ENCODE assay signal across 9 mouse cellular contexts in genomic region chr2:83725796-83726195, GRCm38 (mm10). TPM values are rescaled to one million over a fixed set of nuclear protein-coding genes. Genes with fewer than 3 reads are reported as not detected.
DNase-seq lines count a peak whose midpoint lies in the region; ATAC-seq lines count a peak whose summit lies in the region.
"Had no signal": no experiment of that assay in that cellular context is flagged by ENCODE, and none has a peak within 500 bp of the region (broad histone marks: within the 10 kb centered on the region; RNA-seq: fewer than 3 reads in every experiment).

No protein-coding gene starts in this region.

- H3K4me3 ChIP-seq in heart, embryonic 10.5 days = peak overlapping the region; percentile 92
- no peak overlapping the region; the same call in 1 of the 2 replicates for H3K4me3 ChIP-seq in forebrain, embryonic 16.5 days (replicated peaks; ENCODE audit: low read length)
- peak overlapping the region; percentile 13 for H3K4me3 ChIP-seq in liver, embryonic 16.5 days (ENCODE audit: low read depth, low read length)

- ATAC-seq in forebrain, embryonic 16.5 days = no peak
- no peak for ATAC-seq in liver, embryonic 16.5 days (ENCODE audit: low read depth)

- 64% methylated on average over 4 of the region's 4 CpGs for WGBS in heart, embryonic 10.5 days
- 59% methylated on average over 4 of the region's 4 CpGs for WGBS in forebrain, embryonic 16.5 days
- WGBS in liver, embryonic 16.5 days (ENCODE audit: insufficient replicate concordance) = 33% methylated on average over 4 of the region's 4 CpGs

- H3K36me3 ChIP-seq in heart, embryonic 10.5 days = peaks cover 3% of the 10 kb centered on the region; the same call in 1 of the 2 replicates
- no peaks in the 10 kb centered on the region for H3K36me3 ChIP-seq in forebrain, embryonic 16.5 days (ENCODE audit: control insufficient read depth, insufficient read depth)
- H3K36me3 ChIP-seq in liver, embryonic 16.5 days (ENCODE audit: control insufficient read depth, insufficient read depth) = no peaks in the 10 kb centered on the region

- intact Hi-C loops in heart, postnatal 14 days (cut with DNase I) = loop anchor here (2.0 kb wide), 1 partner anchor 45 kb away; no protein-coding TSS in a partner anchor
- intact Hi-C loops in left cerebral cortex, postnatal 14 days (cut with DNase I) = loop anchor here (5.0 kb wide), 1 partner anchor 87 kb away; the partner anchor contains the start of gene Fam171b

- no peak for DNase-seq in heart, embryonic 10.5 days (ENCODE audit: low spot score)
- DNase-seq in heart, postnatal 14 days = no peak
- DNase-seq in A20 (ENCODE audit: low read depth, low spot score) = peak; percentile 38
- no peak for DNase-seq in thymus, postnatal 10 days (ENCODE audit: low spot score in 2 of 2)
- DNase-seq in Muller cell, postnatal 12 days (ENCODE audit: inconsistent ontology term) = no peak
- DNase-seq in left cerebral cortex, postnatal 14 days (ENCODE audit: low spot score in 2 of 2) = no peak

- H3K27ac ChIP-seq in heart, embryonic 10.5 days = peak overlapping the region; percentile 96; the same call in 1 of the 2 replicates
- no peak overlapping the region for H3K27ac ChIP-seq in forebrain, embryonic 16.5 days (ENCODE audit: low read length)
- no peak overlapping the region for H3K27ac ChIP-seq in liver, embryonic 16.5 days (ENCODE audit: low read length)

- peak overlapping the region; percentile 94 for H3K4me2 ChIP-seq in forebrain, embryonic 16.5 days (ENCODE audit: low read length)
- H3K4me2 ChIP-seq in liver, embryonic 16.5 days (ENCODE audit: low read depth, low read length) = peak overlapping the region; percentile 65; the same call in 1 of the 2 replicates

- H3K4me1 ChIP-seq in heart, embryonic 10.5 days = peaks cover 37% of the 10 kb centered on the region
- peaks cover 15% of the 10 kb centered on the region for H3K4me1 ChIP-seq in forebrain, embryonic 16.5 days (replicated peaks; ENCODE audit: control insufficient read depth, insufficient read depth, low read length)
- no peaks in the 10 kb centered on the region; the same call in 1 of the 2 replicates for H3K4me1 ChIP-seq in liver, embryonic 16.5 days (ENCODE audit: control insufficient read depth, low read depth, low read length)

- no peaks in the 10 kb centered on the region for H3K27me3 ChIP-seq in heart, embryonic 10.5 days (ENCODE audit: insufficient read depth, poor library complexity, severe bottlenecking)
- H3K27me3 ChIP-seq in forebrain, embryonic 16.5 days (replicated peaks; ENCODE audit: control insufficient read depth, insufficient read depth, low read length) = no peaks in the 10 kb centered on the region; the same call in none of the 2 replicates
- H3K27me3 ChIP-seq in liver, embryonic 16.5 days (ENCODE audit: control insufficient read depth, insufficient read depth, low read depth, low read length) = peaks cover 15% of the 10 kb centered on the region

- H3K9ac ChIP-seq in forebrain, embryonic 16.5 days (replicated peaks; ENCODE audit: low read depth, low read length) = no peak overlapping the region
- no peak overlapping the region for H3K9ac ChIP-seq in liver, embryonic 16.5 days (ENCODE audit: low read depth, low read length)

- no peaks in the 10 kb centered on the region for H3K9me3 ChIP-seq in heart, embryonic 10.5 days
- no peaks in the 10 kb centered on the region for H3K9me3 ChIP-seq in forebrain, embryonic 16.5 days (ENCODE audit: control insufficient read depth, low read length)
- no peaks in the 10 kb centered on the region for H3K9me3 ChIP-seq in liver, embryonic 16.5 days (replicated peaks; ENCODE audit: control insufficient read depth, low read length)
- H3K9me3 ChIP-seq: G1E had no signal

RNA-seq across cellular contexts. Expression of gene Itgav, which starts 1.6 kb away (rescaled TPM):
- 48.9 and 72.1 TPM in 2 replicates for polyA plus RNA-seq in heart, embryonic 10.5 days (2016; fragmentation: Nextera tagmentation; extraction: Ambion mirVana)
- total RNA-seq in heart, postnatal 14 days (2021) = 10 to 100 TPM; 41.2 to 42.1 TPM
- 18.8 and 20.8 TPM in 2 replicates for polyA plus RNA-seq in forebrain, embryonic 16.5 days (2015; fragmentation: Nextera tagmentation; extraction: Ambion mirVana)
- polyA plus RNA-seq in liver, embryonic 16.5 days (2015; fragmentation: Nextera tagmentation; extraction: Ambion mirVana) = 15.0 and 15.7 TPM in 2 replicates
- total RNA-seq in left cerebral cortex, postnatal 14 days (2021) = 100 to 1,000 TPM; 100 to 105 TPM
